Mouse (Mus musculus) heart, postnatal 4 days (tissue): ENCODE measurements around the gene Manba. TPM values are rescaled to one million over a fixed set of nuclear protein-coding genes. Genes with fewer than 3 reads are reported as not detected.
A peak's percentile ranks its signal among the peaks of the same experiment; 100 is the strongest.
"Not testable (repeated sequence)": the region's sequence is repeated elsewhere in the genome, so short reads cannot be mapped to it uniquely, and the experiment has no call there.

Experiments used
- DNase-seq: peaks from one replicate; pipeline ENCODE4 v3.0.0; 2021
- total RNA-seq, 2 experiments: library from RNA; stranded (reverse); gene quantifications; 2 replicates each; pipeline ENCODE4 v1.2.3; 2021

The Manba gene
- total RNA-seq, 2 experiments from 2014 or later, result 24.8 to 26.6 TPM

GRCm38 (mm10) chr3:135487803-135488202, 2.4 kb downstream of the Manba start:
- DNase-seq, result no peak

GRCm38 (mm10) chr3:135489865-135490520, 4.6 kb downstream of the Manba start:
- no peak for DNase-seq

- no peak for DNase-seq
Measured at GRCm38 (mm10) chr3:135491102-135491501, 5.7 kb downstream of the Manba start.

- DNase-seq, result not testable (repeated sequence)
Measured at GRCm38 (mm10) chr3:135493320-135493719, 7.9 kb downstream of the Manba start.

- DNase-seq, result not testable (repeated sequence)
Measured at GRCm38 (mm10) chr3:135497956-135498355, 12.5 kb downstream of the Manba start.

GRCm38 (mm10) chr3:135498891-135499290, 13.5 kb downstream of the Manba start:
- no peak for DNase-seq

- peak; percentile 36 for DNase-seq
Measured at GRCm38 (mm10) chr3:135503160-135503559, 17.7 kb downstream of the Manba start.

- DNase-seq, result peak; percentile 71
Measured at GRCm38 (mm10) chr3:135505369-135505909, 20.0 kb downstream of the Manba start.

GRCm38 (mm10) chr3:135505916-135506482, 20.6 kb downstream of the Manba start:
- DNase-seq, result no peak

- DNase-seq, result no peak
Measured at GRCm38 (mm10) chr3:135507506-135507905, 22.1 kb downstream of the Manba start.

GRCm38 (mm10) chr3:135508191-135508590, 22.8 kb downstream of the Manba start:
- DNase-seq, result no peak

- DNase-seq, result no peak
Measured at GRCm38 (mm10) chr3:135510372-135510771, 25.0 kb downstream of the Manba start.

GRCm38 (mm10) chr3:135511683-135512082, 26.3 kb downstream of the Manba start:
- no peak for DNase-seq

GRCm38 (mm10) chr3:135513270-135513669, 27.9 kb downstream of the Manba start:
- no peak for DNase-seq

- no peak for DNase-seq
Measured at GRCm38 (mm10) chr3:135513800-135514425, 28.5 kb downstream of the Manba start.

- DNase-seq, result no peak
Measured at GRCm38 (mm10) chr3:135515246-135515645, 29.8 kb downstream of the Manba start.

GRCm38 (mm10) chr3:135516891-135517290, 31.5 kb downstream of the Manba start:
- peak; percentile 76 for DNase-seq

GRCm38 (mm10) chr3:135518882-135519281, 33.5 kb downstream of the Manba start:
- DNase-seq, result no peak

GRCm38 (mm10) chr3:135519584-135519983, 34.2 kb downstream of the Manba start:
- DNase-seq, result no peak

GRCm38 (mm10) chr3:135521963-135522362, 36.6 kb downstream of the Manba start:
- DNase-seq, result peak; percentile 89

- no peak for DNase-seq
Measured at GRCm38 (mm10) chr3:135522618-135523355, 37.4 kb downstream of the Manba start.

GRCm38 (mm10) chr3:135524900-135525299, 39.5 kb downstream of the Manba start:
- DNase-seq, result not testable (repeated sequence)

GRCm38 (mm10) chr3:135529670-135530069, 44.3 kb downstream of the Manba start:
- no peak for DNase-seq
